Mouse (Mus musculus): Measurements from ENCODE around the gene Vmn1r149. TPM values are rescaled to one million over a fixed set of nuclear protein-coding genes. Genes with fewer than 3 reads are reported as not detected.

Gene Vmn1r149
- polyA plus RNA-seq (2012; rRNA removed; ENCODE audit: low replicate concordance), result not detected in 2 replicates

DNA sequence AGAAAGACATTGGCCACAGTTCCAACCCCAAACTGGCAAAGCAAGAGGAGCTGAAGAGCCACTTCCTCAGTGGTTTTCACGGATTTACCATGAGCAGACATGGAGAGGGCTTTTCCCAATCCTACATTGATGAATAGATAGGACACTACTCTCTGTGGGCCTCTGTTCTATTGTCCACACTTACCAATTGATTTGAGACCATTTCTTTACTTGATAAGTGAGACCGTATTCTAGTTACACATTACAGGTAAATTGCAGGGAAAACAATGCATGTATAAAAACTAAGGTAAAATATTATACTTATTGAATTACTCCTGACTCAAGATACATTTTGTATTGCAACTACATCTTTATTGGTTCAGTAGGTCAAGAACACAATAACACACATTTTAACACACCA, at the start of gene Vmn1r149:
Vmn1r149 (minus strand) TSS at position 101 of the 400 bp plus-strand sequence.

DNA sequence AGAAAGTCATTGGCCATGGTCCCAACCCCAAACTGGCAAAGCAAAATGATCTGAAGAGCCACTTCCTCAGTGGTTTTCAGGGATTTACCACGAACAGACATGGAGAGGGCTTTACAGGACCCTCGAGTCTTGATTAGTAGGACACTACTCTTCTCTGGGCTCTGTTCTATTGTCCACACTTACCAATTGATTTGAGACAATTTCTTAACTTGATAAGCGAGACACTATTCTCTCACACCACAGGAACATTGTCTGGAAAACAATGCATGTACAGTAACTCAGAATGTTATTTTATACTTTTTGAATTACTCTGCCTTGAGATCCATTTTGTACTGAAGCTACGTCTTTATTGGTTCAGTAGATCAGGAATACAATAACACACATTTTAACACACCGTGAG, 25.9 kb upstream of the Vmn1r149 start, which contains the start of gene Gm10665:
Gm10665 (minus strand) TSS at position 101 of the 400 bp plus-strand sequence.

DNA sequence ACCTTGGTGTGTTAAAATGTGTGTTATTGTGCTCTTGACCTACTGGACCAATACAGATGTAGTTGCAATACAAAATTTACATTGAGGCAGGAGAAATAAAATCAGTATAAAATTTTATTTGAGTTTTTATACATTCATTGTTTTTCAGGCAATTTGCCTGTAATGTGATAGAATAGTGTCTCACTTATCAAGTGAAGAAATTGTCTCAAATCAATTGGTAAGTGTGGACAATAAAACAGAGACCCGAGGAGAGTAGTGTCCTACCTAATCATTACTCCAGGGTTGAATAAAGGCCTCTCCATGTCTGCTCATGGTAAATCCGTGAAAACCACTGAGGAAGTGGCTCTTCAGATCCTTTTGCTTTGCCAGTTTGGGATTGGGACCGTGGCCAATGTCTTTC, 24.7 kb downstream of the Vmn1r149 start, which contains the start of gene Vmn1r148:
Vmn1r148 (plus strand) TSS at position 301 of the 400 bp plus-strand sequence.

Other genes starting within 250 kb of the Vmn1r149 start
- not detected in 2 replicates for gene Vmn1r143, start 248.9 kb downstream of the Vmn1r149 start, polyA plus RNA-seq (2012; rRNA removed; ENCODE audit: low replicate concordance)
- gene Gm8653, start 237.0 kb downstream of the Vmn1r149 start, polyA plus RNA-seq (2012; rRNA removed; ENCODE audit: low replicate concordance), result not detected in 2 replicates
- not detected in 2 replicates for gene Gm8453, start 208.7 kb downstream of the Vmn1r149 start, polyA plus RNA-seq (2012; rRNA removed; ENCODE audit: low replicate concordance)
- gene Gm4187, start 108.5 kb downstream of the Vmn1r149 start, polyA plus RNA-seq (2012; rRNA removed; ENCODE audit: low replicate concordance), result not detected in 2 replicates
- not detected in 2 replicates for gene Gm8660, start 67.2 kb downstream of the Vmn1r149 start, polyA plus RNA-seq (2012; rRNA removed; ENCODE audit: low replicate concordance)
- gene Vmn1r148, start 24.6 kb downstream of the Vmn1r149 start, polyA plus RNA-seq (2012; rRNA removed; ENCODE audit: low replicate concordance), result not detected in 2 replicates
- not detected in 2 replicates for gene Gm10665, start 25.8 kb upstream of the Vmn1r149 start, polyA plus RNA-seq (2012; rRNA removed; ENCODE audit: low replicate concordance)
- not detected in 2 replicates for gene Vmn1r151, start 61.4 kb upstream of the Vmn1r149 start, polyA plus RNA-seq (2012; rRNA removed; ENCODE audit: low replicate concordance)
- gene Vmn1r152, start 84.7 kb upstream of the Vmn1r149 start, polyA plus RNA-seq (2012; rRNA removed; ENCODE audit: low replicate concordance), result not detected in 2 replicates
- gene Gm8677, start 96.7 kb upstream of the Vmn1r149 start, polyA plus RNA-seq (2012; rRNA removed; ENCODE audit: low replicate concordance), result not detected in 2 replicates
- gene Gm4201, start 127.1 kb upstream of the Vmn1r149 start, polyA plus RNA-seq (2012; rRNA removed; ENCODE audit: low replicate concordance), result not detected in 2 replicates
- not detected in 2 replicates for gene Gm4565, start 149.9 kb upstream of the Vmn1r149 start, polyA plus RNA-seq (2012; rRNA removed; ENCODE audit: low replicate concordance)
- not detected in 2 replicates for gene Vmn1r155, start 219.8 kb upstream of the Vmn1r149 start, polyA plus RNA-seq (2012; rRNA removed; ENCODE audit: low replicate concordance)